Mouse (Mus musculus) limb, embryonic 14.5 days (tissue): ENCODE data around the gene Rpgrip1l. TPM values are rescaled to one million over a fixed set of nuclear protein-coding genes. Genes with fewer than 3 reads are reported as not detected.

ENCODE experiments used
- ATAC-seq: fragments of 200-750 bp; cut with Nextera tagmentation; 2 replicates; pipeline ENCODE4 v1.8.0; 2017; ENCODE audit warnings: low read depth, moderate number of reproducible peaks, moderate TSS enrichment; ENCODE audit not compliant: low FRiP score
- DNase-seq: peaks from one replicate; pipeline ENCODE4 v3.0.0-alpha.2; 2015; ENCODE audit warnings: low spot score
- H3K27ac ChIP-seq: fragments of 300-500 bp; sonication (generic); replicated peaks from 2 replicates; pipeline ENCODE4 v1.5.1; 2014; ENCODE audit warnings: low read depth, mild to moderate bottlenecking, low read length, moderate library complexity, mixed read lengths
- H3K27me3 ChIP-seq: fragments of 300-500 bp; sonication (generic); 2 replicates; pipeline ENCODE4 v1.6.1; 2014; ENCODE audit warnings: low read length, mixed read lengths; ENCODE audit not compliant: control insufficient read depth, insufficient read depth
- H3K36me3 ChIP-seq: fragments of 300-500 bp; sonication (generic); 2 replicates; pipeline ENCODE4 v1.6.1; 2014; ENCODE audit warnings: mild to moderate bottlenecking, low read length, moderate library complexity, mixed read lengths; ENCODE audit not compliant: control insufficient read depth, insufficient read depth
- H3K4me1 ChIP-seq: fragments of 300-500 bp; sonication (generic); 2 replicates; pipeline ENCODE4 v1.6.1; 2014; ENCODE audit warnings: antibody characterized with exemption, low read length, mixed read lengths; ENCODE audit not compliant: control insufficient read depth, insufficient read depth
- H3K4me2 ChIP-seq: fragments of 300-500 bp; sonication (generic); replicated peaks from 2 replicates; pipeline ENCODE4 v1.6.1; 2014; ENCODE audit warnings: low read depth, mild to moderate bottlenecking, low read length, moderate library complexity; ENCODE audit not compliant: severe bottlenecking
- H3K4me3 ChIP-seq: fragments of 300-500 bp; sonication (generic); replicated peaks from 2 replicates; pipeline ENCODE4 v1.5.1; 2014; ENCODE audit warnings: low read length
- H3K9ac ChIP-seq: fragments of 300-500 bp; sonication (generic); 2 replicates; pipeline ENCODE4 v1.6.1; 2014; ENCODE audit warnings: mild to moderate bottlenecking, low read depth, low read length, moderate library complexity; ENCODE audit not compliant: severe bottlenecking
- H3K9me3 ChIP-seq: fragments of 300-500 bp; sonication (generic); 2 replicates; pipeline ENCODE4 v1.6.1; 2016; ENCODE audit warnings: low read length; ENCODE audit not compliant: control insufficient read depth
- POLR2A ChIP-seq: fragments of 200-500 bp; IDR thresholded peaks from 2 replicates; pipeline ENCODE4 v1.8.0; 2012; ENCODE audit warnings: inconsistent platforms, mild to moderate bottlenecking, moderate library complexity, borderline replicate concordance; ENCODE audit not compliant: insufficient read depth, insufficient read length; ENCODE audit errors: extremely low read depth
- WGBS: fragments of 180-500 bp; shearing (Covaris S2); extraction: QIAGEN DNeasy Blood & Tissue Kit; methylation state at CpG from one replicate; pipeline ENCODE4 v1.1.7; 2014; 5-methylcytosine and 5-hydroxymethylcytosine counted together
- polyA plus RNA-seq, 2 experiments: library from polyadenylated mRNA; depleted of rRNA in 1 of 2; stranded (reverse) in 1 of 2; unstranded in 1 of 2; fragments of >200 nt; fragmentation: Nextera tagmentation in 1 of 2; extraction: Ambion mirVana in 1 of 2; gene quantifications; 2 replicates each; pipeline versions ENCODE4 v1.2.1 to v1.2.3; 2012 to 2014

Rpgrip1l gene
- polyA plus RNA-seq, 2 experiments, result 7.7 to 16.5 TPM

DNA sequence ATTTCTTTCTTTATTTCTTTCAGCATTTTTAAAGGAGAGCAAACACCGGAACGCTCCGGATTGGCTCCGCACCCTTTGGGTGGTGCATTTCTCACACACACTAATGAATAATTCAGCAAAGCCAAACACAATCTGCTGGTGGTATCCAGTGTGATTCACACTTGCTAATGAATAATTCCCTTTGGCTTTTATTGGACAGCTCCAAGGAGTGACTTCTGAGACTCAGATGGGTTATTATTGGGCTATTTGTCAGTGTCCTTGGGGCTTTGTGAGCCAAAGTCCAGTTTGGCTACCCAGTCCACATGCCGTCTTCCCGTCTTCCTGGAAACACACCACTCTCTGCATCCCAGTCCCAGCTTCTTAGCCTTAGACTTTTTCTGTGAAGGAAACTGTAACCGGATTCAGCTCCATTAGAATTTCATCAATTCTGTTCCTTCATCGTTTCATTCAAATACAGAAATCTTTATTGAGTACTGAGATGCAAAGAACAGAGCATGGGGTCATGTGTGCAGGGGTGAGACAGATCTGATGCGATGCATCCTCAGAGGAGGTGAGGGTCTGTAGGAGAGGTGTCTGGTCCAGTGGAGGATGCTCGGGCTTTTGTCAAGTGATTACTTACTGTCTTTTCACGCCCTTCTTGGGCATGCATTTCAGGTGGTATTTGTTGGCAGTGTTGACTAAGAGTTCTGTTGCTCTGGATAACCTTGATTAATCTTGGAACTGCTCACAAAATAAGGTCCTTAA lies 43.1 kb upstream of the Rpgrip1l start:
- WGBS, result 86% methylated on average over 11 of the region's 11 CpGs

DNA sequence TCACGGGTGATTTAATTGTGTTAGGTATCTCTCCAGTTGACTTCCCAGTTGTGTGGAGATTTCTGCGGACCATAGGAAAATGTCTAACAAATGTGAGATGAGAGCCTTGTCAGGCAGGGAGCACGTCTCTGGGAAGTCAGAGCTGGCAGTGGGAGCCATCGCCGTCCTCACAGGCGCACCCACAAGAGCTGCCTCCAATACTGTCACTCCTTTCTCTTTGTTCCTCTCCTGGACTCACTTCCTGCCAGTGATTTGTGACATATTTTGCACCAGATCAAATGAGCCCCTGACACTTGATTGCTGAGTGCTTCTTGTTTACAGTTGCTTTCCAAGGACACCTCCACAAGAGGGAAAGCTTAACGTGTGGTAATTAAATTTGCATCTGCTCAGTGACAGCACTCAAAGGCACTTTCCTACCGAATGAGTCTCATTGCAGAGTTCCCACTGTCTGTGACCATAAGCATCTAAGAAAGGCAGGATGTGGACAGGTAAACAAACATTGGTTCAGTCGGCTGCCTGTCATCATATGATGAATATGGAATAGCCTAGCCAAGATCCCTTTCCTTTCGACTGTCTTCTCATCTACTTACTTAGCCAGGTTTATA lies 42.3 kb upstream of the Rpgrip1l start:
- ATAC-seq, result no peak
- no peaks in the 10 kb centered on the region for H3K27me3 ChIP-seq
- no peak overlapping the region for H3K4me3 ChIP-seq
- H3K9me3 ChIP-seq, result no peaks in the 10 kb centered on the region
- H3K36me3 ChIP-seq, result no peaks in the 10 kb centered on the region
- WGBS, result 43% methylated on average over 10 of the region's 10 CpGs
- H3K9ac ChIP-seq, result no peak overlapping the region
- H3K27ac ChIP-seq, result no peak overlapping the region
- H3K4me1 ChIP-seq, result peaks cover 13% of the 10 kb centered on the region
- no peak overlapping the region for H3K4me2 ChIP-seq
- no peak for TF ChIP-seq POLR2A
- no peak for DNase-seq

More for the DNA sequence above, 43.1 kb upstream of the Rpgrip1l start:
- Histone ChIP-seq H3K4me2 (no peak overlapping the region), H3K4me3 (no peak overlapping the region), H3K4me1 (peaks cover 20% of the 10 kb centered on the region), H3K27me3 (no peaks in the 10 kb centered on the region), H3K9me3 (no peaks in the 10 kb centered on the region), H3K27ac (no peak overlapping the region), H3K9ac (no peak overlapping the region), H3K36me3 (no peaks in the 10 kb centered on the region)
- TF ChIP-seq POLR2A, result no peak
- no peak for ATAC-seq
- no peak for DNase-seq

DNA sequence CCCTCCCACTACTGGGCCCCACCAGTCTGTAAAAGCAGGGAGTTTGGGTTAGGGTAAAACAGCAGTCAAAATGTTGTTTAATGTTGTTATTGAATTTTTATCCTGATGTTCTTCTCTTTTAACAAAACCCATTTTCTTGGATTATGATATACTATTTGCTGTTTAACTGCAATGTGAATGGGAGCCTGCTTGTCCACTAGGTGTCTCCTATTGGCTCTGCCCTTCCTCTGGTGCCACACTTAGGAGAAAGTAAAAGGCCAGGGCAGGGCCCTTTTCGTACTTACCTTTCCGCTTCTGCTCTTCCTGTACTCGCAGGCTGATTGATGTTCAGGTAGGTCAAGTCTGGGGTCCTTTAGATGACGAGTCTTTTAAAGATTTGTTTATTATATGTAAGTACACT lies 40.8 kb upstream of the Rpgrip1l start:
- Histone ChIP-seq H3K4me3 (no peak overlapping the region), H3K9me3 (no peaks in the 10 kb centered on the region), H3K27me3 (no peaks in the 10 kb centered on the region), H3K27ac (no peak overlapping the region), H3K9ac (no peak overlapping the region), H3K36me3 (no peaks in the 10 kb centered on the region), H3K4me2 (no peak overlapping the region), H3K4me1 (no peaks in the 10 kb centered on the region)
- TF ChIP-seq POLR2A, result no peak
- DNase-seq, result no peak
- no peak for ATAC-seq
- 84% methylated on average over 4 of the region's 4 CpGs for WGBS

DNA sequence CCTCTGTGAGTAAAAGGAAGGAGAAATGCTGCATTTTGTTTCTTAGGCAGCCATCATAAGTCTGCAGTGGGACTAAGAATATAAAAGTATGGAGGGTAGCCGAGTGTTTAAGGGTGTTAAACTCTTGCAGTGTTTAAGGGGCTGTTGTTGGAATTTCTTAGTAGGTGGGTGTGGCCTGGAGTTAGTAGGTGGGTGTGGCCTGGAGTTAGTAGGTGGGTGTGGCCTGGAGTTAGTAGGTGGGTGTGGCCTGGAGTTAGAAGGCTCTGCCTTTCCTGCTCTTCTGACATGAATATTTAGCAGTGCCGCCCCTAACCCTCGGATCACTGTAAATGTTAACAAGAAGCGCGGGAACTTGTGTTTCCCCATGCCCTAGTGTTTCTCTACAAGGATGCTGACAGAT lies 40.0 kb upstream of the Rpgrip1l start:
- WGBS, result 73% methylated on average over 5 of the region's 5 CpGs

DNA sequence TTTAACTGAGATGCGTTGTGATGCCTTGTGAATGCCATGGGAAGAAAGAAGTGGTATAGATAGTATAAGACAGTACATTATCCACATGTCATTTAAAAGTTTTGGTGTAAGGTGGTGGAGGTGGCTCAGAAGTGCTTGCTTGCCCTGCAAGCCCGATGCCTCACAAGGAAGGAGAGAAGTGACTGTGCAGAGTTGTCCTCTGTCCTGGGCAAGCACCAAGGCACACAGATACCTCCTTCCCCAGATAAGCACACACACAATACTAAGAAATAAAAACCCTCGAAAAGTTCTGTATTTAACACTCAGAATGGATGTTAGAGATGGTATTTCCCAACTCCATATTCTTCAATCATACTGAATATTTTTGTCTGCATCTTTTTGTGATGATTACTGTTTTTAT lies 39.5 kb upstream of the Rpgrip1l start:
- ATAC-seq, result no peak
- H3K36me3 ChIP-seq, result no peaks in the 10 kb centered on the region
- no peak overlapping the region for H3K4me2 ChIP-seq
- no peaks in the 10 kb centered on the region for H3K4me1 ChIP-seq
- H3K27ac ChIP-seq, result no peak overlapping the region
- WGBS, result 93% methylated on average over 3 of the region's 3 CpGs
- no peaks in the 10 kb centered on the region for H3K27me3 ChIP-seq
- H3K9ac ChIP-seq, result no peak overlapping the region
- no peak for TF ChIP-seq POLR2A
- DNase-seq, result no peak
- no peak overlapping the region for H3K4me3 ChIP-seq
- H3K9me3 ChIP-seq, result no peaks in the 10 kb centered on the region

More for the DNA sequence above, 40.0 kb upstream of the Rpgrip1l start:
- Histone ChIP-seq H3K4me1 (no peaks in the 10 kb centered on the region), H3K27me3 (no peaks in the 10 kb centered on the region), H3K9me3 (no peaks in the 10 kb centered on the region), H3K36me3 (no peaks in the 10 kb centered on the region), H3K4me3 (no peak overlapping the region), H3K9ac (no peak overlapping the region), H3K27ac (no peak overlapping the region), H3K4me2 (no peak overlapping the region)
- DNase-seq (no peak), ATAC-seq (no peak)
- TF ChIP-seq POLR2A, result no peak

DNA sequence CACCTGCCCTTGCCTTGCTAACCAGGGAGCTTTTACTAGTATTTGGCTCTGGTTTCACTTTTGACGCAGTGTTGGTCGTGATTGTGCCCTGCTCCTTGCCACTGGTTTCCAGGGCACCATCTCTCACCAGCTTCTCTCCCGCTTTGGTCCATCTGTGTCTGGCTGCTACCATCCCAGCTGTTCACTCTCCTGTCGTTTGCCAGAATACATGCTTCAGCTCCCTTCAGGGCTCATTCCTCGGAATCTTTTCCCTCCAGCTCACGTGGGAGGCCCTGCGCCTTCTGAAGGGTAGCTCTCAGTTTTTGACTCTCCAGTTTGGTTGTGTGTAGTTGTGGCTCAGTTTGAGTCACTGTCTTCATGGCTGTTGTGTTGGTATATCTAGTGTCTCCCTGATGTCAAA lies 37.6 kb upstream of the Rpgrip1l start:
- no peak overlapping the region for H3K4me3 ChIP-seq
- no peaks in the 10 kb centered on the region for H3K27me3 ChIP-seq
- H3K4me1 ChIP-seq, result no peaks in the 10 kb centered on the region
- no peak for TF ChIP-seq POLR2A
- DNase-seq (no peak), ATAC-seq (no peak)
- WGBS, result 45% methylated on average over 7 of the region's 7 CpGs
- H3K9ac ChIP-seq, result no peak overlapping the region
- H3K4me2 ChIP-seq, result no peak overlapping the region
- no peaks in the 10 kb centered on the region for H3K9me3 ChIP-seq
- H3K27ac ChIP-seq, result no peak overlapping the region
- no peaks in the 10 kb centered on the region for H3K36me3 ChIP-seq
